Comparison of ENCODE assay signal across 11 mouse cellular contexts in genomic region chr14:78923631-78924030, GRCm38 (mm10).
"Had no signal": no experiment of that assay in that cellular context is flagged by ENCODE, and none has a peak within 500 bp of the region (broad histone marks: within the 10 kb centered on the region; RNA-seq: fewer than 3 reads in every experiment).

No protein-coding gene starts in this region.

- H3K27ac ChIP-seq: hindbrain, embryonic 13.5 days; hindbrain, postnatal 0 days; limb, embryonic 10.5 days; midbrain, embryonic 12.5 days; stomach, embryonic 15.5 days had no signal

- H3K9ac ChIP-seq: hindbrain, embryonic 13.5 days; midbrain, embryonic 12.5 days; neural tube, embryonic 13.5 days; stomach, embryonic 15.5 days had no signal

- H3K4me1 ChIP-seq: limb, embryonic 10.5 days; neural tube, embryonic 13.5 days; stomach, embryonic 15.5 days had no signal

- H3K4me2 ChIP-seq: hindbrain, embryonic 13.5 days; midbrain, embryonic 12.5 days; neural tube, embryonic 13.5 days; stomach, embryonic 15.5 days had no signal

- H3K27me3 ChIP-seq: hindbrain, embryonic 13.5 days; midbrain, embryonic 12.5 days; neural tube, embryonic 13.5 days; stomach, embryonic 15.5 days had no signal

- H3K9me3 ChIP-seq: hindbrain, embryonic 13.5 days; limb, embryonic 10.5 days; midbrain, embryonic 12.5 days; neural tube, embryonic 13.5 days; stomach, embryonic 15.5 days had no signal

- H3K4me3 ChIP-seq: hindbrain, embryonic 13.5 days; limb, embryonic 10.5 days; midbrain, embryonic 12.5 days; neural tube, embryonic 13.5 days; stomach, embryonic 15.5 days had no signal

- DNase-seq: lung, adult 18-20 months; right cerebral cortex, postnatal 14 days; thymus, adult 2 months; thymus, postnatal 25 days had no signal

- ATAC-seq: hindbrain, postnatal 0 days; midbrain, embryonic 16.5 days had no signal

- H3K36me3 ChIP-seq: hindbrain, embryonic 13.5 days; limb, embryonic 10.5 days; midbrain, embryonic 12.5 days; neural tube, embryonic 13.5 days; stomach, embryonic 15.5 days had no signal
